Comparison of ENCODE assay signal across 31 mouse cellular contexts in the genomic region with DNA sequence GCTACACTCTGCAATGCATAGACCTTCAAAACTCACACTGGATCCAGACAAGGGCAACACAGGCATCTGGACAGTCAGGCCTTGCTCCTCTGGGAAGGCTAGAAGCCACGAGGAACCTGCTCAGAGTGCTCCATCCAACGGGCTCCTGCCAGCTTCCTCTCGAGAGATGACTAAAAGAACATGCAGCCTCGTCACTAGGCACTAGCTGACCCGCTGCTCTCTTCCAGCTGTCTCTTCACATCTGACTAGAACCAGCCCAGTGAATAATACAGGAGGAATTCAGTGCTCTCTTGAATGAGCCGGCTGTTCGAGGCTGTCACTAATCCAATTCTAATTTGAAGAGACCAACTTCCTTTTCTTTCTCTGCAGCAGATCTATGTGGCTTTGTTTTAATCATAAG. TPM values are rescaled to one million over a fixed set of nuclear protein-coding genes. Genes with fewer than 3 reads are reported as not detected.
DNase-seq lines count a peak whose midpoint lies in the region; ATAC-seq lines count a peak whose summit lies in the region.
"Had no signal": no experiment of that assay in that cellular context is flagged by ENCODE, and none has a peak within 500 bp of the region (broad histone marks: within the 10 kb centered on the region; RNA-seq: fewer than 3 reads in every experiment).

No protein-coding gene starts in this region.

- no peak overlapping the region for H3K4me3 ChIP-seq in midbrain, embryonic 13.5 days (replicated peaks)
- no peak overlapping the region for H3K4me3 ChIP-seq in midbrain, embryonic 16.5 days (ENCODE audit: low read depth, low read length)
- H3K4me3 ChIP-seq: embryonic facial prominence, embryonic 12.5 days; forebrain, embryonic 10.5 days; forebrain, embryonic 15.5 days; intestine, embryonic 15.5 days; midbrain, embryonic 10.5 days; neural tube, embryonic 13.5 days had no signal

- intact Hi-C loops in heart, postnatal 14 days (cut with DNase I): loop anchor here (5.0 kb wide), 1 partner anchor 334 kb away; no protein-coding TSS in a partner anchor

- no peaks in the 10 kb centered on the region for H3K9me3 ChIP-seq in midbrain, embryonic 13.5 days
- no peaks in the 10 kb centered on the region for H3K9me3 ChIP-seq in midbrain, embryonic 16.5 days (replicated peaks; ENCODE audit: control insufficient read depth, low read length, poor library complexity, severe bottlenecking)
- H3K9me3 ChIP-seq: embryonic facial prominence, embryonic 12.5 days; forebrain, embryonic 10.5 days; forebrain, embryonic 15.5 days; G1E; intestine, embryonic 15.5 days; midbrain, embryonic 10.5 days; neural tube, embryonic 13.5 days had no signal

- no peaks in the 10 kb centered on the region for H3K27me3 ChIP-seq in midbrain, embryonic 13.5 days
- H3K27me3 ChIP-seq in midbrain, embryonic 16.5 days (ENCODE audit: control insufficient read depth, insufficient read depth, low read depth, low read length): no peaks in the 10 kb centered on the region
- H3K27me3 ChIP-seq: embryonic facial prominence, embryonic 12.5 days; forebrain, embryonic 15.5 days; intestine, embryonic 15.5 days; neural tube, embryonic 13.5 days had no signal

- H3K9ac ChIP-seq in midbrain, embryonic 13.5 days (replicated peaks): no peak overlapping the region
- no peak overlapping the region for H3K9ac ChIP-seq in midbrain, embryonic 16.5 days (ENCODE audit: low read depth, low read length)
- H3K9ac ChIP-seq: embryonic facial prominence, embryonic 12.5 days; forebrain, embryonic 15.5 days; intestine, embryonic 15.5 days; liver, embryonic 14.5 days; lung, embryonic 14.5 days; neural tube, embryonic 13.5 days had no signal

- H3K27ac ChIP-seq in midbrain, embryonic 13.5 days: 0 out of 2 replicates have a peak overlapping the region, but pooled peaks have one; percentile 19
- H3K27ac ChIP-seq in midbrain, embryonic 16.5 days (ENCODE audit: low read length): no peak overlapping the region
- H3K27ac ChIP-seq: embryonic facial prominence, embryonic 12.5 days; forebrain, embryonic 10.5 days; forebrain, embryonic 15.5 days; intestine, embryonic 15.5 days; liver, embryonic 14.5 days; midbrain, embryonic 10.5 days; neural tube, embryonic 13.5 days had no signal

- ATAC-seq in midbrain, embryonic 13.5 days: no peak
- no peak for ATAC-seq in midbrain, embryonic 16.5 days
- ATAC-seq in inflammation-experienced regulatory T-cells, adult 6 months: no peak
- ATAC-seq: forebrain, embryonic 15.5 days; hindbrain, embryonic 16.5 days; intestine, embryonic 15.5 days had no signal

- peak; percentile 92 for DNase-seq in heart, adult 11 months
- DNase-seq in heart, postnatal 14 days: no peak
- DNase-seq in brain, adult 2 months (ENCODE audit: low read depth, low spot score): peak; percentile 47
- no peak for DNase-seq in testis, postnatal 14 days (ENCODE audit: low spot score)
- DNase-seq: adrenal gland, postnatal 14 days; cerebellum, adult 11-12 months; cerebellum, adult 9-11 months; embryo, embryonic 11 days; kidney, adult 2 months; kidney, postnatal 36 days; liver; lung, embryonic 14.5 days; lung, postnatal 14 days; right cerebral cortex, postnatal 14 days; thymus, postnatal 14 days had no signal

- peaks cover 52% of the 10 kb centered on the region for H3K36me3 ChIP-seq in midbrain, embryonic 13.5 days
- H3K36me3 ChIP-seq in midbrain, embryonic 16.5 days (ENCODE audit: control insufficient read depth, insufficient read depth, low read length): no peaks in the 10 kb centered on the region; the same call in 1 of the 2 replicates

- H3K4me1 ChIP-seq in midbrain, embryonic 13.5 days (replicated peaks): peaks cover 17% of the 10 kb centered on the region
- H3K4me1 ChIP-seq in midbrain, embryonic 16.5 days (ENCODE audit: control insufficient read depth, insufficient read depth, low read length): peaks cover 5% of the 10 kb centered on the region; the same call in 1 of the 2 replicates
- H3K4me1 ChIP-seq: embryonic facial prominence, embryonic 12.5 days; forebrain, embryonic 10.5 days; intestine, embryonic 15.5 days had no signal

- H3K4me2 ChIP-seq in midbrain, embryonic 13.5 days (replicated peaks): no peak overlapping the region
- H3K4me2 ChIP-seq in midbrain, embryonic 16.5 days (ENCODE audit: low read length): no peak overlapping the region
- H3K4me2 ChIP-seq: embryonic facial prominence, embryonic 12.5 days; forebrain, embryonic 15.5 days; intestine, embryonic 15.5 days; lung, embryonic 14.5 days; neural tube, embryonic 13.5 days had no signal

- 36% methylated on average over 7 of the region's 7 CpGs for WGBS in midbrain, embryonic 13.5 days
- 43% methylated on average over 7 of the region's 7 CpGs for WGBS in midbrain, embryonic 16.5 days

RNA-seq across cellular contexts. Expression of a gene that starts 25.2 kb away (rescaled TPM):
- total RNA-seq in heart, postnatal 14 days (2021): not detected
- 0.69 and 1.0 TPM in 2 replicates for polyA plus RNA-seq in midbrain, embryonic 13.5 days (2015; fragmentation: Nextera tagmentation; extraction: Ambion mirVana)
- 1.1 and 1.2 TPM in 2 replicates for polyA plus RNA-seq in midbrain, embryonic 16.5 days (2015; fragmentation: Nextera tagmentation; extraction: Ambion mirVana)
- under 1 TPM in 2 of 3 experiments, not detected in 1; 0.34 to 0.37 TPM for polyA plus RNA-seq in inflammation-experienced regulatory T-cells, adult 6 months (2017; shearing (Covaris generic))
- total RNA-seq: G1E; heart, adult 8-10 months; heart, postnatal 25 days; megakaryocyte progenitor cell, adult 5-6 weeks had no signal
- polyA plus RNA-seq: G1E; kidney, adult 2 months; small intestine, adult 2 months had no signal

Comparison
In these comparisons a context has a peak if more than half of its experiments do, and no peak if none do; other contexts are left out.
1. DNase-seq: peak in heart, adult 11 months (single experiment) and brain, adult 2 months (single experiment); none in heart, postnatal 14 days (0 of 2) and testis, postnatal 14 days (single experiment).